Mouse (Mus musculus) myocyte (in vitro differentiated cells): ENCODE data around the gene Pcdh9.

Experiments used
- E2F4 ChIP-seq: IDR thresholded peaks from one replicate; pipeline ENCODE4 v1.6.1; 2011; ENCODE audit warnings: mild to moderate bottlenecking, control low read depth, moderate library complexity; ENCODE audit not compliant: insufficient read depth
- MAX ChIP-seq: IDR thresholded peaks from one replicate; pipeline ENCODE4 v1.6.1; 2011; ENCODE audit warnings: low read depth, mild to moderate bottlenecking, control low read depth
- MYOD1 ChIP-seq, 3 experiments: IDR thresholded peaks; one replicate each; pipeline ENCODE4 v1.6.1; 2011; ENCODE audit warnings: control low read depth in 2 of 3, low read depth in 2 of 3, mild to moderate bottlenecking in 2 of 3, moderate library complexity in 1 of 3; ENCODE audit not compliant: insufficient read length in 2 of 3, control insufficient read depth in 1 of 3
- MYOG ChIP-seq, 3 experiments: IDR thresholded peaks; one replicate each; pipeline ENCODE4 v1.6.1; 2011; ENCODE audit warnings: control low read depth in 2 of 3, low read depth in 2 of 3, mild to moderate bottlenecking in 2 of 3; ENCODE audit not compliant: insufficient read length in 2 of 3, control insufficient read depth in 1 of 3, insufficient read depth in 1 of 3
- POLR2A ChIP-seq: IDR thresholded peaks from one replicate; pipeline ENCODE4 v1.6.1; 2011; ENCODE audit warnings: low read depth, mild to moderate bottlenecking, control low read depth, moderate library complexity; ENCODE audit not compliant: insufficient read length
- POLR2AphosphoS2 ChIP-seq: IDR thresholded peaks from one replicate; pipeline ENCODE4 v1.6.1; 2011; ENCODE audit warnings: low read depth, control low read depth; ENCODE audit not compliant: insufficient read length
- TCF3 ChIP-seq: IDR thresholded peaks from one replicate; pipeline ENCODE4 v1.6.1; 2011; ENCODE audit warnings: low read depth, control low read depth; ENCODE audit not compliant: insufficient read length

DNA sequence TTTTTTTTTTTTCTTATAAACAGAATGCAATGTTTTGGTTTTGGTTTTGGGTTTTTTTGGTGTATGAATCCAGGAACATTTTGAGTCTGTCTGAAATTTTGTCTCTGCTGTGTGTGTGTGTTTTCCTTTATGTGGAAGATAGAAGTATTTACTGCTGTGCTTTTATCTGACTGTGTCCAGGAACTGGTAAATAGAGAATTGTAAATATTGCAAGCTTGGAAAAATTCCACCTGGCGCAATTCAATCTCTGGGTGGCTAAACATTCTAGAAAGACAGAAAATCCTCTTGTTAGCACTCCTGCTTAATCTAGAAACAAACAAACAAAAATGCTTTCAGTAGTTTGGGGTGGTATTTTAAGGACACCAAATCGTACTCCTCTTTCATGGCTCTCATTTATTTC is 814.7 kb downstream of the Pcdh9 start:
- TF ChIP-seq POLR2A (no peak), MYOD1 (IDR thresholded peaks at IDR 0.05; ENCODE audit: control insufficient read depth in 1 of 3, insufficient read length in 2 of 3, low read depth in 2 of 3) (no peak), MYOG (IDR thresholded peaks at IDR 0.05; ENCODE audit: control insufficient read depth in 1 of 3, insufficient read depth in 1 of 3, insufficient read length in 2 of 3, low read depth in 2 of 3) (no peak), E2F4 (no peak), MAX (no peak), TCF3 (no peak), POLR2AphosphoS2 (no peak)
